Mouse (Mus musculus): ENCODE measurements around the gene Aspm.

GRCm38 (mm10) chr1:139494630-139495029 lies 40.1 kb downstream of the Aspm start:
- no peak for TF ChIP-seq CTCF (IDR thresholded peaks at IDR 0.05; ENCODE audit: low read depth)
- TF ChIP-seq EP300 (IDR thresholded peaks at IDR 0.05; ENCODE audit: low read depth) = no peak

Measured in liver, embryonic 14.5 days (tissue).